Mouse (Mus musculus): Measurements from ENCODE around the gene Ccdc127.

The Ccdc127 gene

DNA sequence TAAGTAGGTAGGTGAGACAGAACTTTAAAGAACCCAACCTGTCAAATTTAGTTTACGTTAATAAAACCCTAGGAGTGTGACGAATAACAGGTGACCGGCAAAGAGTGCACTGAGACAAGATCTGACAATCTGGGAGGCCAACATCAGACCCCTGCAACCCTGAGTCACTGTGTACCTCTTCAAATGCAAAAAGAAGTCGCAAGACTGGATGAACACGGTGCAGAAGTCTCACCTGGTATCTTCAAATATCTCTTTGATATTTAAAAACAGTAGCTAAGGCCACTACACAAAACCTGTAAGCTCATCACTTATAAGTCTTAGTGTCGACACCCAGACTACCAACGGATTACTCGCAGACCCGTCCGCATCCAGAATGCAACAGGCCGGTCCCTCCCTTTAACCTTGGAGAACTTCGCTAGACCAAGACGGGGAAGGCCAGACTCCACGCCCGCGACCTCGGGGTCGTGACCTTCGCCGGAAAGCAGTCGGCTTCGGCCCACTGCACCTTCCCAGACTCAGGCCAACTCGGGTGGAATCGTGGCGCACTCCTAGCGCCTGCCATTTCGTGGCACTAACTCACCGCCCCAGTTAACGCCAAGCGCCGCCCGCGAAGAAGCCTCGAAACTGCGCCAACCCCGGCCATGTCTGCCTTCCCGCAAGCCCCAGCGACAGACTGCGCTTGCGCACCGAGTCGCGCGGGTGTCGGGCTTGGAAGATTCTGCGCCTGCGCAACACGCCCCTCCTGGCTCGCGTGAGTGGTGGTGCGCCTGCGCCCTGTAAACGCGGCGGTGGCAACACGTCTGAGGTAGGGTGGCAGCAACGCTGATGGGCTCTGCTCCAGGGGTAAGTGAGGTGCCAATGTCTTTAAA is at the start of gene Ccdc127, which contains the start of gene Sdha:
TSS of gene Ccdc127 (plus strand) at position 744 of the 869 bp plus-strand sequence.
TSS of gene Sdha (minus strand) at position 715 of the 869 bp plus-strand sequence.
- peak; percentile 98 for DNase-seq (ENCODE audit: low read depth)

DNA sequence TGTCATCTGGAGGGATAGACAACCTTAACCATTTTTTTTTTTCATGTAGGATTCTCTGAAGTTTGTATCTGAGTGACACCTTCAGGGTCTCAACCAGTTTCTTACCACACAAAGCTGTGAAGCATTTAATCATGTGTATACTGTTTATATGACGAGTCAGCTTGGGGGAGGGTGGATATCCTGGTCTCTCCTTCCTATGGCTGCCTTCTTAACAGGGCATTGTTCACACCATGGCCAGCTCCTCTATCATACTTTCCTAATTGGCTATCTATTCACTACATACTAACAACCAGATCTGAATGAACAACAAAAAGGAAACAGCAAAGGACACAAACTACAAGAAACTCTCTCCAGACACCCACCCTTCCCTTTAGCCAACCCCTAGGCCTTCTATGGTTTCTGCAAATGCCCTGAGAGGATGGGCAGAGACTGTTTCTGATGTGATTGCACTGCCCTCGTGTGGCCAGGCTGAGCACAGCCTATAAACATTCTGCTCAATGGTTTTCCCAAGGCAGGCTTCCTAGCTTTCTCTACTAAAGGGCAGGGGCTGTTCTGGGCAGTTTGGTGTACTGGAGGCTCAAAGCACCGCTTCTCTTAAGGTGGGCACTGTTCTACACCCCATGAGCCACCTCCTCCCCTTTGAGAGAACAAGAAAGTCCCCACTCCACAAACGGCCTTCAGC is 49.0 kb upstream of the Ccdc127 start:
- peak; percentile 87 for DNase-seq (ENCODE audit: low read depth)

DNA sequence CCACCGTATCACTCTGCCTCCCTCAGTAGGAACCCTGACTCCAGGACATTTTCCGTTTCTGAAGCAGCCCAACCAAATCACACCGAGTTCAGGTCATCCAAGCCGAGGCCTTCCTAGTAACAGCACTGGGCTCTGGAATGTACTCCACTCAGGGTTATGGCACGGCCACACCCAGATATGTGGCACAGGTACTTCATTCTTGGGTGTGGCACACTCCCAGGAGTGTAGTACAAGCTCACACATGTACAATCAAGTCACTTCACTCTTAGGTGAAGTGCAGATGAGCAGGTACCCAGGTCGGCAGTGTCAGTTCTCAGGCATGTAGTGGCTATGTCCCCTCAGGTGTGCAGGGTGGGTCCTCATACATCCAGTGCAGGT is 48.5 kb upstream of the Ccdc127 start:
- DNase-seq (ENCODE audit: low read depth) = no peak

DNA sequence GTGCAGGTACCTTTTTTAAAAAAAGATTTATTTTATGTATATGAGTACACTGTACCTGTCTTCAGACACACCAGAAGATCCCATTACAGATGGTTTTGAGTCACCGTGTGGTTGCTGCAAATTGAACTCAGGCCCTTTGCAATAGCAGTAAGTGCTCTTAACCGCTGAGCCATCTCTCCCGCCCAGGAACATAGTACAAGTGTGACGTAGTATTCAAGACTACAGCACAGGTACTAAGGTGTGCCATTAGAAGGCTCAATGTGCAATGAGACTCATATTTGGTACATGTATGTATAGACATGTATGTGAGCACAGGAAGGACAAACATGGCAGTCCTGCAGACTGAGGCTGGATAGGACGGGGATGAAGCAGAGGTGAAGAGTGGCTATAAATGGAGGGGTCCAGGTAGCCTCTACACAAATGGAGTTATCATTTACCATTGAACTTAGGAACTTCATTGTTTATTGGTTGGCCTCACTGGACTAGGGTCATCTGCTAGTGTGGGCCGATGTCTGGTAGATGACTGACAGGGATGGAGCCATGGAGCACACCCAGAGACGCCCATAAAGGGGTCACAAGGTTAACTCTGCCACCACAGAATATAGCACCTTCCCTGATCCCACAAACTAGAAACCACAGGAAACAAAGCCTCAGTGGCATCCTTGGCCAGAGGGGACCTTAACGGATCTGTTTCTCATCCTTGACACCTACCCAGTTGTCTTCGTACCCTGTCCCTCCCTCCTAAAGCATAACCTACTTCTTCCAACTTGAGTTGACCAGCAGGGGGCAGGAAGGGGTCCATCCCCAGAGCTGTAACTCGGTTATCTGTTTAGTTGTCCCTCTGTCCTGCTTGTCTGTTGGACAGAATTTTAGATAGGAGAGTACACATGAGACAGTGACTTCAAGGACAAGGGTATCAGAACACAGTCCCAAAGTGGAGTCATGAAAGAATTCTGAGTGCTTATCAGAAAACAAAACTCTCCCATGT is 47.8 kb upstream of the Ccdc127 start:
- peak; percentile 23 for DNase-seq (ENCODE audit: low read depth)

DNA sequence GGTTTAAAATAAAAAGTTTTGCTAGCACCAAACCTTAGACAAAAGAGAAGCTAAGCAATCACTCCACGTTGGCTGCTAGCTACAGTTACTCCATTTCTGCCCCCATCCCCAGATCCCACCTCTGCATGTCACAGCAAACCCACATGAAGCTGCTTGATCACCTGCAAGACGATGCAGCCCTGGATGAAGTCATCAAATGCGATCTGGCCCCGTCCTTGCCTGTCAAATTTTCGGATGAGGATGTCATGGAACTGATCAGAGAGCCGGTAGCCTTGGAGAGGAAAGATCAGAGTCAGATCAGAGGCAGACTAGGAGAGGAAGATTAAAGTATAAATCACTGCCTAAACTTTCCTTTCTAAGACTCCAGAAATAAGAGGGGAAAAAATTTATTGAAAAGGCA is 44.7 kb upstream of the Ccdc127 start:
- DNase-seq (ENCODE audit: low read depth) = no peak

- DNase-seq (ENCODE audit: low read depth) = no peak
These were observed 44.3 kb upstream of the Ccdc127 start for GRCm38 (mm10) chr13:74305780-74306179.

GRCm38 (mm10) chr13:74314616-74315015 is 35.5 kb upstream of the Ccdc127 start:
- no peak for DNase-seq (ENCODE audit: low read depth)

- DNase-seq (ENCODE audit: low read depth) = no peak
These were observed 33.7 kb upstream of the Ccdc127 start for GRCm38 (mm10) chr13:74316386-74316785.

- DNase-seq (ENCODE audit: low read depth) = no peak
These were observed 33.3 kb upstream of the Ccdc127 start for GRCm38 (mm10) chr13:74316789-74317169.

- peak; percentile 98 for DNase-seq (ENCODE audit: low read depth)
These were observed 32.8 kb upstream of the Ccdc127 start, which contains the start of gene Pdcd6 for GRCm38 (mm10) chr13:74317170-74317849. Gene Pdcd6, minus strand, starts transcription at chr13:74317580.

- DNase-seq (ENCODE audit: low read depth) = peak; percentile 45
These were observed 20.8 kb upstream of the Ccdc127 start for GRCm38 (mm10) chr13:74329321-74329720.

GRCm38 (mm10) chr13:74341036-74341435 is 9.1 kb upstream of the Ccdc127 start:
- DNase-seq (ENCODE audit: low read depth) = peak; percentile 70

GRCm38 (mm10) chr13:74350435-74350906 is 362 bp downstream of the Ccdc127 start:
- DNase-seq (ENCODE audit: low read depth) = no peak

GRCm38 (mm10) chr13:74356491-74356890 is 6.4 kb downstream of the Ccdc127 start:
- DNase-seq (ENCODE audit: low read depth) = no peak

DNA sequence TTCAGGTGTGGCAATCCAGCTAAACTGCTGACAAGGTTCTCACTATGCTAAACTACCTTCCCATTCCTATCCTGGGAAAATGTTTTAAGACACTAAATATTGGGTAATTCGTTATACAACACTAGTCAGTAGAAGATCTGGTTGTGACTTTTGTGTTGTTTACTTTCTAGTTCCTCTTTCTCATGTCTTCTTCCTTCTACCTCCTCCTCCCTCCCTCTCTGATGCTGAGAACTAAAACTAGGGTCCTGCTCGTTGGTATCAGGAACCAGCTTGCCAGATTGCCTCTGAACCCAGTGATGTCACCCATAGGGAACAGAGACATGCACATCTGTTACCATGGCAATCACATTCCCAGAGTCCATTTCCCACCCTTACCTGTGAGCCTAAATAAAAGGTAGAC is 12.1 kb downstream of the Ccdc127 start:
- DNase-seq (ENCODE audit: low read depth) = no peak

GRCm38 (mm10) chr13:74363176-74363858 is 13.2 kb downstream of the Ccdc127 start:
- no peak for DNase-seq (ENCODE audit: low read depth)

DNA sequence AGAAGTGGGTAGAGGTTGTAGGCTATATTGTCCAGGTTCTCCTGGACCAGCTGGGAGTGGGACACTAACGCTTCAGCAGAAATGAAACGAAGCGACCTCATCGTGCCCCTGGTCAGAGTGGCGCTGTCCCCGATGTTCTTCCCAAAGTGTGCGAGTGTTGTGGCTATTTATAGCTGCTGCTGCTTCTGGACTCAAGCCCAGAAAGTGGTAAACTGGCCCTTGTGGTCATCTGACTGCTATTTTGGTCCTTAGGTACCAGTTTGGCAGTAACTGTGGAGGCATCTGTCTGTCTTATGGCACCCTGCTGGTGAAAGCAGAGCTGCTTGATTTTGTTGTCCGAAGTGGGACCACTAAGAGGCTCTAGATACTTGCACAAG is 13.7 kb downstream of the Ccdc127 start, which contains the start of gene Lrrc14b:
TSS of gene Lrrc14b (minus strand) at position 147 of the 377 bp plus-strand sequence.
- peak; percentile 73 for DNase-seq (ENCODE audit: low read depth)

GRCm38 (mm10) chr13:74381533-74382276 is 31.6 kb downstream of the Ccdc127 start:
- DNase-seq (ENCODE audit: low read depth) = no peak

DNA sequence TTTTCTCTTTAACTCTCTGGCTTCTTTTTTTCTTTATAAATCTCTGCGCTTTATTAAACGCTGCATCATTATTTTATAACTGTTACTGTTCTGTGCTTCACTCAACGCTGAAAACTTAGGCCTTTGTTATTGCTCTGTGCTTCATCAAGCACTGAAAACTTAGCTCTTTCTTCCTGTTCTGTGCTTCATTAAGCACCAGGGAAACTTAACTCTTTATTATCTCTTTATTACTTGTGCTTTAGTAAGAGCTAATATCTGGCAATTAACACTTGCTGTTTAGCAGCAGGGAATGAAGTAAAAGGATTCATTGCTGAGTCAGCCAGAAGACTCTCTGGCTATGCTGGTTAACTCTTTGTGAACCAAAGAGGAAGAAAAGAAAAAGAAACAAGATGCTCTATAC is 32.2 kb downstream of the Ccdc127 start:
- no peak for DNase-seq (ENCODE audit: low read depth)

GRCm38 (mm10) chr13:74389730-74390129 is 39.6 kb downstream of the Ccdc127 start:
- DNase-seq (ENCODE audit: low read depth) = no peak
